Mouse (Mus musculus) intestine, postnatal 0 days (tissue): ENCODE measurements around the gene Mrps2. TPM values are rescaled to one million over a fixed set of nuclear protein-coding genes. Genes with fewer than 3 reads are reported as not detected.

Experiments
- ATAC-seq: fragments of 200-750 bp; cut with Nextera tagmentation; 2 replicates; pipeline ENCODE4 v1.8.0; 2017; ENCODE audit warnings: mild to moderate bottlenecking, moderate TSS enrichment, moderate library complexity
- H3K27ac ChIP-seq: fragments of 300-500 bp; sonication (generic); 2 replicates; pipeline ENCODE4 v1.5.1; 2014; ENCODE audit warnings: mild to moderate bottlenecking, low read depth, low read length, moderate library complexity
- H3K27me3 ChIP-seq: fragments of 300-500 bp; sonication (generic); replicated peaks from 2 replicates; pipeline ENCODE4 v1.6.1; 2014; ENCODE audit warnings: low read length, mixed read lengths; ENCODE audit not compliant: control insufficient read depth, insufficient read depth
- H3K36me3 ChIP-seq: fragments of 300-500 bp; sonication (generic); 2 replicates; pipeline ENCODE4 v1.6.1; 2014; ENCODE audit warnings: mild to moderate bottlenecking, moderate library complexity; ENCODE audit not compliant: control insufficient read depth, insufficient read depth
- H3K4me1 ChIP-seq: fragments of 300-500 bp; sonication (generic); replicated peaks from 2 replicates; pipeline ENCODE4 v1.6.1; 2014; ENCODE audit warnings: antibody characterized with exemption, low read length, mixed read lengths; ENCODE audit not compliant: control insufficient read depth, insufficient read depth
- H3K4me2 ChIP-seq: fragments of 300-500 bp; sonication (generic); replicated peaks from 2 replicates; pipeline ENCODE4 v1.6.1; 2014; ENCODE audit warnings: low read depth, mild to moderate bottlenecking, moderate library complexity
- H3K4me3 ChIP-seq: fragments of 300-500 bp; sonication (generic); 2 replicates; pipeline ENCODE4 v1.5.1; 2014; ENCODE audit warnings: low read depth, low read length
- H3K9ac ChIP-seq: fragments of 300-500 bp; sonication (generic); 2 replicates; pipeline ENCODE4 v1.6.1; 2014; ENCODE audit warnings: mild to moderate bottlenecking, low read depth, low read length
- H3K9me3 ChIP-seq: fragments of 300-500 bp; sonication (generic); 2 replicates; pipeline ENCODE4 v1.6.1; 2016; ENCODE audit warnings: mixed run types; ENCODE audit not compliant: control insufficient read depth
- CTCF ChIP-seq: sonication (generic); IDR thresholded peaks from 2 replicates; pipeline ENCODE4 v1.5.1; 2016; ENCODE audit warnings: low read depth, mild to moderate bottlenecking, control low read depth, antibody characterized with exemption, moderate library complexity
- WGBS: fragments of 180-500 bp; shearing (Covaris S2); extraction: QIAGEN DNeasy Blood & Tissue Kit; methylation state at CpG from one replicate; pipeline ENCODE4 v1.1.7; 2014; 5-methylcytosine and 5-hydroxymethylcytosine counted together
- polyA plus RNA-seq: library from polyadenylated mRNA; unstranded; fragments of >200 nt; fragmentation: Nextera tagmentation; extraction: Ambion mirVana; gene quantifications from 2 replicates; pipeline ENCODE4 v1.2.1, GENCODE M21; 2015

The Mrps2 gene
- polyA plus RNA-seq, 1 experiment from 2014 or later = 24.5 TPM

DNA sequence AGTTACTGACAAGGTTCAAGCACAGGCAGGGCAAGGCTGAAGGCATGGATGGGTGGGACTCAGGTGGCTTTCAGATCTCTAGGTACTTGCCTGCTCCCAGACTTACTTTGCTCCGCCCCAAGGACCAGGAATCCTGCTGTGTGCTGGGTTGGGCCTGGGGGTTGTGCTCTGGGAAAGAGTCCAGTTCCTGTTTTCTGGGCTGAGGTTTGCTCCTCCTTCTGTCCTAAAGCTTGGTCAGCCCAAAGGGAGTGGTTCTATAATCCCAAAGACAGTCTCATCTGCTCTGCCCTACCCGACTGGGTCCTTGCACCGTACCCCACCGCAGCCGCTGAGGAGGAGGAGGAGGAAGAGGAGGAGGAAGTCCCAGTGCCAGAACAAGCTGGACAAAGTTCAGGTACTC, 28.8 kb downstream of the Mrps2 start, which contains the start of gene Gbgt1:
TSS of gene Gbgt1 (plus strand) at position 221 of the 400 bp plus-strand sequence.
- Histone ChIP-seq H3K4me3 (no peak within 1 kb of the TSS), H3K36me3 (no peaks in the 10 kb centered on the region), H3K9ac (peak within 1 kb of the TSS; percentile 11; the same call in 1 of the 2 replicates), H3K4me2 (peak within 1 kb of the TSS; percentile 48), H3K27ac (peak within 1 kb of the TSS; percentile 15; the same call in 1 of the 2 replicates), H3K9me3 (no peaks in the 10 kb centered on the region), H3K27me3 (no peaks in the 10 kb centered on the region), H3K4me1 (peaks cover 6% of the 10 kb centered on the region; the same call in 1 of the 2 replicates)
- ATAC-seq = no peak
- 42% methylated on average over 5 of the region's 5 CpGs for WGBS
- no peak for TF ChIP-seq CTCF

DNA sequence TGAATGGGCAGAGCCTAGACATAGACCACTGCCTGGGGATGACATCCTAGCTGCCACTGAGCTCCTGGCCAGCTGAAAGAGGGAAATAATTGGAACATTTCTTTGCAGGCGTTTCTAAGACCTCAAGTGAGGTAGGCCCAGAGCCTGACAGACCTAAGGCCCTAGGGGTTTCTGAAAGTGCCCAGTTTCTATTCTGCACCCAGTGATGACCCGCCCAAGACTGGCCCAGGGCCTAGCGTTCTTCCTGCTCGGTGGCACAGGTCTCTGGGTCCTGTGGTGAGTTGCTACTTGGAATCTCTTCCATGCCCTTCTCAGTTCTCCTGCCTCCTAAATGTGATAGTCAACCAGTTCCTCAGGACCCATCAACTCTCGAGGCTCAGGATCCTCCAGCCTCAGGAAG, 29.7 kb downstream of the Mrps2 start:
- no peaks in the 10 kb centered on the region for H3K36me3 ChIP-seq
- WGBS = 87% methylated on average over 5 of the region's 5 CpGs
- H3K4me3 ChIP-seq = no peak overlapping the region

DNA sequence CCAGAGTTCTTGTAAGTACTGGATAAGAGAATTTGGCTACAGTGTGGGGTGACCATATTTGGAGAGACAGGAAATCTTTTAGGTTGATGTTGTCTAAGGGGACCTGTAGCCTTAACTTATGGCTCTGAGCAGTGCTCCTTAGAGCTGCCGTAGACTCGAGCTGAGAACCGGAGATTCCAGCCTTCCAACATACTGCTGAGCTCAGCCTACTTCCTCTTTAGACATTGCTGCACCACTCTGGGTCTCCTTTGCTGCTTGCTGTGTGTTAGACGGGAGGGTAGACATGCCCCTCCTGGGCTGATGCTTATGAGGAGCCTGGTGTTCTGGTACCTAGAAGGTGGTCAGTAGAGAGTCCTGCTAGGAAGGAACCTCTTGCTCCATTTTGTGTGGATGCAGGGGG, 30.6 kb downstream of the Mrps2 start:
- Histone ChIP-seq H3K4me3 (no peak overlapping the region), H3K36me3 (no peaks in the 10 kb centered on the region), H3K27me3 (no peaks in the 10 kb centered on the region), H3K9ac (no peak overlapping the region), H3K4me1 (peaks cover 6% of the 10 kb centered on the region; the same call in 1 of the 2 replicates), H3K4me2 (no peak overlapping the region), H3K27ac (no peak overlapping the region), H3K9me3 (no peaks in the 10 kb centered on the region)
- WGBS = 89% methylated on average over 4 of the region's 4 CpGs
- no peak for TF ChIP-seq CTCF
- no peak for ATAC-seq

More for the DNA sequence above, 29.7 kb downstream of the Mrps2 start:
- Histone ChIP-seq H3K27me3 (no peaks in the 10 kb centered on the region), H3K9ac (no peak overlapping the region), H3K9me3 (no peaks in the 10 kb centered on the region), H3K4me1 (peaks cover 6% of the 10 kb centered on the region; the same call in 1 of the 2 replicates), H3K4me2 (peak overlapping the region; percentile 48; the same call in 1 of the 2 replicates), H3K27ac (no peak overlapping the region)
- ATAC-seq = no peak
- TF ChIP-seq CTCF = no peak

DNA sequence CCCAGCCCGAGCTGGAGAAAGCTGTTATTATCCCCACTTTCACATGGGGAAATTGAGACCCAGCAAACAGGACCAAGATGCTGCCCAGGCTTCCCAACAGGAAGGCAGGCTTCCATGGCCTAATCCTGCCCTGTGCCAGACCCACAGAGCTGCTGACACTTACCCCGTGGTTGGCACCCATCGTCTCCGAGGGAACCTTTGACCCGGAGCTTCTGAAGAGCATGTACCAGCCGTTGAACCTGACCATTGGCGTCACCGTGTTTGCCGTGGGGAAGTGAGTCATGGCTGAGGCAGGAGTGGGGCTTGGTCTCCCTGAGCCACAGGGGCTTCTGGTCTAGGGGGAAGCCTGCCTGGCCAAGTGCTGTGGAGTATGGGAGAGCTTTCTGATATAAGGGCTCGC, 35.1 kb downstream of the Mrps2 start:
- no peak overlapping the region for H3K9ac ChIP-seq
- H3K27me3 ChIP-seq = no peaks in the 10 kb centered on the region
- H3K4me3 ChIP-seq = no peak overlapping the region
- ATAC-seq = no peak
- H3K4me1 ChIP-seq = no peaks in the 10 kb centered on the region
- WGBS = 81% methylated on average over 10 of the region's 10 CpGs
- TF ChIP-seq CTCF = no peak
- H3K4me2 ChIP-seq = no peak overlapping the region
- no peak overlapping the region for H3K27ac ChIP-seq
- H3K9me3 ChIP-seq = no peaks in the 10 kb centered on the region
- H3K36me3 ChIP-seq = 0 out of 2 replicates have a peak, but pooled peaks cover 5% of the 10 kb centered on the region

DNA sequence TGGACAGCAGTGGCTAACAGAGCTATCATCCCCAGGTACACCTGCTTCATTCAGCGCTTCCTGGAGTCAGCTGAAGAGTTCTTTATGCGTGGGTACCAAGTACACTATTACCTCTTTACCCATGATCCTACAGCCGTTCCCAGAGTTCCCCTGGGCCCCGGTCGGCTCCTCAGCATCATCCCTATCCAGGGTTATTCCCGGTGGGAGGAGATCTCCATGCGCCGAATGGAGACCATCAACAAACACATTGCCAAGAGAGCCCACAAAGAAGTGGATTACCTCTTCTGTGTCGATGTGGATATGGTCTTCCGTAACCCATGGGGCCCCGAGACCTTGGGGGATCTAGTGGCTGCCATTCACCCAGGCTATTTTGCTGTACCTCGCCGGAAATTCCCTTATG, 36.8 kb downstream of the Mrps2 start:
- no peak for TF ChIP-seq CTCF
- WGBS = 92% methylated on average over 13 of the region's 13 CpGs
- 0 out of 2 replicates have a peak, but pooled peaks cover 5% of the 10 kb centered on the region for H3K36me3 ChIP-seq
- ATAC-seq = no peak
- no peak overlapping the region for H3K27ac ChIP-seq
- no peaks in the 10 kb centered on the region for H3K9me3 ChIP-seq
- H3K4me2 ChIP-seq = no peak overlapping the region
- H3K4me1 ChIP-seq = no peaks in the 10 kb centered on the region
- no peak overlapping the region for H3K9ac ChIP-seq
- no peaks in the 10 kb centered on the region for H3K27me3 ChIP-seq
- no peak overlapping the region for H3K4me3 ChIP-seq

DNA sequence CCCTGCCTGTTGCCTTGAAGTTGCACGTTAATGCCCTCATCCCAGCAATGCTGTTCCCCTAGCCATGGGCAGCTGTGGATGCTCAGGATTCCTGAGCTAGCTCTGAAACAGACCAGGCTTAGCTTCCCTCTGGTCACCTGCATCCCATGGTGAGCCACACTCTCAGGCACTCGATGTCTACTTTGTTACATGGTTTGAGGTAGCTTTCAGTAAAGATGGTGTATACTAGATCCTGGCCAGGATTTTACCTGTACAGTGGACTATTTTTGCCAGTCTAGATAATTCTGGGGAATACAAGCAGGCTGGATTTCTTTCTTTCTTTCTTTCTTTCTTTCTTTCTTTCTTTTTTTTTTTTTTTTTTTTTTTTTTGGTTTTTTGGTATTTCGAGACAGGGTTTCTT, 37.9 kb downstream of the Mrps2 start, which contains the start of gene Gm10134:
TSS of gene Gm10134 (plus strand) at position 301 of the 400 bp plus-strand sequence.
- Histone ChIP-seq H3K4me3 (no peak within 1 kb of the TSS), H3K27ac (no peak within 1 kb of the TSS), H3K4me1 (no peaks in the 10 kb centered on the region), H3K9ac (no peak within 1 kb of the TSS), H3K9me3 (no peaks in the 10 kb centered on the region), H3K27me3 (no peaks in the 10 kb centered on the region), H3K36me3 (0 out of 2 replicates have a peak, but pooled peaks cover 5% of the 10 kb centered on the region), H3K4me2 (no peak within 1 kb of the TSS)
- TF ChIP-seq CTCF = no peak
- WGBS = 71% methylated on average over 3 of the region's 3 CpGs
- ATAC-seq = no peak

DNA sequence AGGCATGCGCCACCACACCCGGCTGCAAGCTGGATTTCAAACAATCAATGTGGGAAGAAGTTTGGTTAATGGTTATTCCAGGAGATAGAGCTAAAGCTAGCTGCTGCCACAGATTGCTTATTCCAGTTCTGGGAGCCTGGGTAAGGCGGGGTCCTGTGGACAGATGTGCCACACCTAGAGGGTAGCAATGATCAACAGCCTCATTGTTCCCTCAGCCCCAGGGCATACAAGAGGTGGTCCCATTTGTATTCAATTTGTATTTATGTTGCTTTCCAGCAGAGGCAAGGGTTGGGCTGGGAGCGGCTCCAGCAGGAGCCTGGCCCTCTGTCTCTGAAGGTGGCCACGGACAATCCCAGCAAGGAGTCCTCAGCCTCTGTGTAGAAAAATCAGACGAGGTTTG, 38.4 kb downstream of the Mrps2 start:
- Histone ChIP-seq H3K36me3 (0 out of 2 replicates have a peak, but pooled peaks cover 5% of the 10 kb centered on the region), H3K9me3 (no peaks in the 10 kb centered on the region), H3K4me1 (no peaks in the 10 kb centered on the region), H3K27ac (no peak overlapping the region), H3K4me3 (no peak overlapping the region), H3K27me3 (no peaks in the 10 kb centered on the region), H3K4me2 (no peak overlapping the region), H3K9ac (no peak overlapping the region)
- 78% methylated on average over 6 of the region's 6 CpGs for WGBS
- no peak for TF ChIP-seq CTCF
- no peak for ATAC-seq
